17 mouse cellular contexts compared by ENCODE assay signal in genomic region chr6:138391085-138391484, GRCm38 (mm10).
DNase-seq lines count a peak whose midpoint lies in the region; ATAC-seq lines count a peak whose summit lies in the region.
"Had no signal": no experiment of that assay in that cellular context is flagged by ENCODE, and none has a peak within 500 bp of the region (broad histone marks: within the 10 kb centered on the region; RNA-seq: fewer than 3 reads in every experiment).

No protein-coding gene starts in this region.

- DNase-seq in kidney, adult 11 months, result no peak
- no peak for DNase-seq in heart, embryonic 10.5 days (ENCODE audit: low spot score)
- no peak for DNase-seq in heart, postnatal 4 days
- DNase-seq: adrenal gland, postnatal 10 days; cerebellum, adult 18-20 months; cerebellum, adult 9-11 months; cerebellum, postnatal 36 days; gastrocnemius, adult 2 months; gastrocnemius, postnatal 25 days; heart, postnatal 10 days; kidney, adult 9 months had no signal

- H3K4me2 ChIP-seq in kidney, embryonic 14.5 days (replicated peaks; ENCODE audit: low read depth, low read length), result no peak overlapping the region
- H3K4me2 ChIP-seq in midbrain, embryonic 16.5 days (ENCODE audit: low read length), result no peak overlapping the region
- H3K4me2 ChIP-seq in midbrain, embryonic 13.5 days (replicated peaks), result no peak overlapping the region
- H3K4me2 ChIP-seq in forebrain, embryonic 13.5 days, result no peak overlapping the region
- H3K4me2 ChIP-seq: hindbrain, embryonic 13.5 days had no signal

- no peaks in the 10 kb centered on the region for H3K27me3 ChIP-seq in kidney, embryonic 14.5 days (ENCODE audit: control insufficient read depth, insufficient read depth, low read length)
- no peaks in the 10 kb centered on the region for H3K27me3 ChIP-seq in midbrain, embryonic 16.5 days (ENCODE audit: control insufficient read depth, insufficient read depth, low read depth, low read length)
- H3K27me3 ChIP-seq in midbrain, embryonic 13.5 days, result no peaks in the 10 kb centered on the region
- H3K27me3 ChIP-seq in forebrain, embryonic 13.5 days, result no peaks in the 10 kb centered on the region
- H3K27me3 ChIP-seq in heart, embryonic 10.5 days (ENCODE audit: insufficient read depth, poor library complexity, severe bottlenecking), result no peaks in the 10 kb centered on the region
- H3K27me3 ChIP-seq: hindbrain, embryonic 13.5 days had no signal

- no peak overlapping the region for H3K9ac ChIP-seq in kidney, embryonic 14.5 days (ENCODE audit: low read depth, low read length)
- no peak overlapping the region for H3K9ac ChIP-seq in midbrain, embryonic 16.5 days (ENCODE audit: low read depth, low read length)
- H3K9ac ChIP-seq in midbrain, embryonic 13.5 days (replicated peaks), result no peak overlapping the region
- no peak overlapping the region for H3K9ac ChIP-seq in forebrain, embryonic 13.5 days
- H3K9ac ChIP-seq: hindbrain, embryonic 13.5 days had no signal

- H3K9me3 ChIP-seq in kidney, embryonic 14.5 days (ENCODE audit: control insufficient read depth, low read length), result no peaks in the 10 kb centered on the region
- H3K9me3 ChIP-seq in midbrain, embryonic 16.5 days (replicated peaks; ENCODE audit: control insufficient read depth, low read length, poor library complexity, severe bottlenecking), result no peaks in the 10 kb centered on the region
- no peaks in the 10 kb centered on the region for H3K9me3 ChIP-seq in midbrain, embryonic 13.5 days
- no peaks in the 10 kb centered on the region for H3K9me3 ChIP-seq in forebrain, embryonic 13.5 days (replicated peaks)
- H3K9me3 ChIP-seq in heart, embryonic 10.5 days, result no peaks in the 10 kb centered on the region
- H3K9me3 ChIP-seq: hindbrain, embryonic 13.5 days had no signal

- no peaks in the 10 kb centered on the region for H3K36me3 ChIP-seq in kidney, embryonic 14.5 days (ENCODE audit: control insufficient read depth, insufficient read depth, low read length)
- no peaks in the 10 kb centered on the region for H3K36me3 ChIP-seq in midbrain, embryonic 16.5 days (ENCODE audit: control insufficient read depth, insufficient read depth, low read length)
- H3K36me3 ChIP-seq in midbrain, embryonic 13.5 days, result no peaks in the 10 kb centered on the region
- H3K36me3 ChIP-seq in forebrain, embryonic 13.5 days (ENCODE audit: poor library complexity, severe bottlenecking), result no peaks in the 10 kb centered on the region
- no peaks in the 10 kb centered on the region for H3K36me3 ChIP-seq in heart, embryonic 10.5 days
- H3K36me3 ChIP-seq: hindbrain, embryonic 13.5 days had no signal

- no peak overlapping the region for H3K4me3 ChIP-seq in kidney, embryonic 14.5 days (ENCODE audit: low read length)
- no peak overlapping the region for H3K4me3 ChIP-seq in midbrain, embryonic 16.5 days (ENCODE audit: low read depth, low read length)
- H3K4me3 ChIP-seq in midbrain, embryonic 13.5 days (replicated peaks), result no peak overlapping the region
- H3K4me3 ChIP-seq in forebrain, embryonic 13.5 days, result no peak overlapping the region
- H3K4me3 ChIP-seq in heart, embryonic 10.5 days, result no peak overlapping the region
- H3K4me3 ChIP-seq: gastrocnemius, adult 2 months; hindbrain, embryonic 13.5 days had no signal

- no peak overlapping the region for H3K27ac ChIP-seq in kidney, embryonic 14.5 days (ENCODE audit: low read depth, low read length)
- H3K27ac ChIP-seq in midbrain, embryonic 16.5 days (ENCODE audit: low read length), result no peak overlapping the region
- no peak overlapping the region for H3K27ac ChIP-seq in midbrain, embryonic 13.5 days
- no peak overlapping the region for H3K27ac ChIP-seq in forebrain, embryonic 13.5 days
- no peak overlapping the region for H3K27ac ChIP-seq in heart, embryonic 10.5 days
- H3K27ac ChIP-seq: gastrocnemius, adult 2 months; hindbrain, embryonic 13.5 days had no signal

- WGBS in kidney, embryonic 14.5 days, result 46% methylated on average over 5 of the region's 5 CpGs
- WGBS in midbrain, embryonic 16.5 days, result 68% methylated on average over 5 of the region's 5 CpGs
- 65% methylated on average over 5 of the region's 5 CpGs for WGBS in midbrain, embryonic 13.5 days
- 64% methylated on average over 5 of the region's 5 CpGs for WGBS in forebrain, embryonic 13.5 days
- WGBS in heart, embryonic 10.5 days, result 76% methylated on average over 5 of the region's 5 CpGs

- ATAC-seq in kidney, embryonic 14.5 days (ENCODE audit: low FRiP score, low TSS enrichment), result peak; percentile 79; the same call in 1 of the 2 replicates
- ATAC-seq in midbrain, embryonic 16.5 days, result 0 out of 2 replicates have a peak, but pooled peaks have one; percentile 38
- no peak for ATAC-seq in midbrain, embryonic 13.5 days
- peak; percentile 53 for ATAC-seq in forebrain, embryonic 13.5 days
- ATAC-seq: intestine, embryonic 16.5 days had no signal

- no peaks in the 10 kb centered on the region for H3K4me1 ChIP-seq in kidney, embryonic 14.5 days (ENCODE audit: control insufficient read depth, insufficient read depth, low read length)
- H3K4me1 ChIP-seq in midbrain, embryonic 16.5 days (ENCODE audit: control insufficient read depth, insufficient read depth, low read length), result peaks cover 5% of the 10 kb centered on the region; the same call in 1 of the 2 replicates
- peaks cover 23% of the 10 kb centered on the region for H3K4me1 ChIP-seq in midbrain, embryonic 13.5 days (replicated peaks)
- peaks cover 22% of the 10 kb centered on the region for H3K4me1 ChIP-seq in forebrain, embryonic 13.5 days
- H3K4me1 ChIP-seq in heart, embryonic 10.5 days, result no peaks in the 10 kb centered on the region
